In the genomic region with DNA sequence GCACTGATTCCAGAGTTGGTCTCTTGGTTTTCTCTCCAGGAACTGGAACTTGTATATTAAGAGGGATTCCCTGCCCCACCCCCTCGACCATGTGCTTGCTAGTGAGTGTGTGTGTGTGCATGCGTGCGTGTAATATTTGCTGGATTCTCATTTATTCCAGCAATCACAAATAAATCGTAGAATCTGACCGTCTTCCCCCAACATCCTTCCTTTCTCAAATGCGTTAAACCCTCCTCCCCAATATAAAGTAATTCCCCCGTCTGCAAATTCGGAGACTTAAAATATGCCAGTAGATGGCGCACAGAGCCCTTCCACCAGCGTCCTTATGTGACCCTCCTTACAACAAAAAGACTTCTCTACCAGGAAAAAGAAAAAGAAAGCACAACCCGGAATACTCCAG, we compare ENCODE assay signal across 8 mouse cellular contexts. TPM values are rescaled to one million over a fixed set of nuclear protein-coding genes. Genes with fewer than 3 reads are reported as not detected.
A peak's percentile ranks its signal among the peaks of the same experiment; 100 is the strongest.
DNase-seq lines count a peak whose midpoint lies in the region; TF ChIP-seq lines count a peak whose summit lies in the region.

No protein-coding gene starts in this region.

- no peak overlapping the region for H3K27ac ChIP-seq in gastrocnemius, adult 2 months

- peak; percentile 31 for DNase-seq in gastrocnemius, adult 2 months
- no peak for DNase-seq in gastrocnemius, postnatal 25 days
- peak; percentile 60 to 63 for DNase-seq in cerebellum, adult 18-20 months
- DNase-seq in gastrocnemius, postnatal 10 days = peak; percentile 30
- peak; percentile 89 for DNase-seq in induced T-regulatory cell, adult 2 months (ENCODE audit: low read depth)
- DNase-seq in left cerebral cortex, postnatal 4 days = peak; percentile 62
- peak; percentile 80 for DNase-seq in mesoderm, embryonic 11.5 days (ENCODE audit: low read depth, low spot score)
- peak; percentile 46 to 59 for DNase-seq in spleen, postnatal 36 days (ENCODE audit: low spot score in 2 of 2)

- TF ChIP-seq CTCF in gastrocnemius, adult 2 months (IDR thresholded peaks at IDR 0.05) = peak; percentile 85

- peak overlapping the region; percentile 84 for H3K4me3 ChIP-seq in gastrocnemius, adult 2 months

- intact Hi-C loops in gastrocnemius, adult 2 months (cut with DNase I) = loop anchor here (1.0 to 2.0 kb wide), 3 partner anchors 59 to 316 kb away; a partner anchor contains a TSS
- intact Hi-C loops in left cerebral cortex, postnatal 4 days (cut with DNase I) = loop anchor here (2.0 to 10.0 kb wide), 2 partner anchors 315 to 509 kb away; no protein-coding TSS in a partner anchor

RNA-seq across cellular contexts. Expression of a gene that starts 2.2 kb away (rescaled TPM):
- 100 to 1,000 TPM; 113 to 127 TPM for total RNA-seq in gastrocnemius, adult 2 months (2021)
- 10 to 100 TPM; 59.8 to 62.8 TPM for total RNA-seq in gastrocnemius, postnatal 25 days (2021)
- 10 to 100 TPM; 45.7 to 57.1 TPM for total RNA-seq in gastrocnemius, postnatal 10 days (2021)
- 10 to 100 TPM; 67.9 to 74.0 TPM for total RNA-seq in left cerebral cortex, postnatal 4 days (2021)

RNA-seq across cellular contexts. Expression of a gene that starts 59.1 kb away (rescaled TPM):
- total RNA-seq in gastrocnemius, adult 2 months (2021) = 10 to 100 TPM in 1 of 2 experiments, 1 to 10 TPM in 1; 9.1 to 14.0 TPM
- total RNA-seq in gastrocnemius, postnatal 25 days (2021) = 10 to 100 TPM; 10.1 to 11.1 TPM
- 10 to 100 TPM; 15.0 to 24.6 TPM for total RNA-seq in gastrocnemius, postnatal 10 days (2021)
- 10 to 100 TPM; 35.6 to 41.1 TPM for total RNA-seq in left cerebral cortex, postnatal 4 days (2021)
